Mouse (Mus musculus) inflammation-experienced regulatory T-cells, adult 16 weeks (primary cell): ENCODE data around the gene Fbxl16. TPM values are rescaled to one million over a fixed set of nuclear protein-coding genes. Genes with fewer than 3 reads are reported as not detected.

Experiments used
- polyA plus RNA-seq: library from polyadenylated mRNA; unstranded; fragments of 100-300 nt; shearing (Covaris generic); gene quantifications from one replicate; pipeline ENCODE4 v1.2.1, GENCODE M21; 2017

The Fbxl16 gene
- polyA plus RNA-seq, 1 experiment from 2014 or later = not detected

Other genes with a start within 250 kb of the Fbxl16 start
- gene Sox8, start 238.4 kb upstream of the Fbxl16 start, polyA plus RNA-seq = not detected
- gene Lmf1, start 230.0 kb upstream of the Fbxl16 start, polyA plus RNA-seq = 27.7 TPM
- gene Gng13, start 91.9 kb upstream of the Fbxl16 start, polyA plus RNA-seq = not detected
- 7.4 TPM for gene Chtf18, start 81.7 kb upstream of the Fbxl16 start, polyA plus RNA-seq
- gene Rpusd1, start 81.4 kb upstream of the Fbxl16 start, polyA plus RNA-seq = 18.0 TPM
- not detected for gene Mslnl, start 73.0 kb upstream of the Fbxl16 start, polyA plus RNA-seq
- not detected for gene Msln, start 54.7 kb upstream of the Fbxl16 start, polyA plus RNA-seq
- 32.2 TPM for gene Narfl, start 35.3 kb upstream of the Fbxl16 start, polyA plus RNA-seq
- gene Haghl, start 23.4 kb upstream of the Fbxl16 start, polyA plus RNA-seq = 59.1 TPM
- gene Ccdc78, start 22.5 kb upstream of the Fbxl16 start, polyA plus RNA-seq = 0.35 TPM
- gene Fam173a, start 16.2 kb upstream of the Fbxl16 start, polyA plus RNA-seq = 247 TPM
- gene AC134908.4, start 13.4 kb upstream of the Fbxl16 start, polyA plus RNA-seq = not detected
- gene Metrn, start 11.9 kb upstream of the Fbxl16 start, polyA plus RNA-seq = 15.2 TPM
- 54.5 TPM for gene Wdr24, start 14.5 kb downstream of the Fbxl16 start, polyA plus RNA-seq
- 46.5 TPM for gene Jmjd8, start 19.8 kb downstream of the Fbxl16 start, polyA plus RNA-seq
- gene Stub1, start 24.3 kb downstream of the Fbxl16 start, polyA plus RNA-seq = 123 TPM
- gene Rhbdl1, start 28.2 kb downstream of the Fbxl16 start, polyA plus RNA-seq = 0.80 TPM
- gene Gm20683, start 32.7 kb downstream of the Fbxl16 start, polyA plus RNA-seq = 0.59 TPM
- 49.6 TPM for gene Rhot2, start 35.8 kb downstream of the Fbxl16 start, polyA plus RNA-seq
- gene Wdr90, start 52.4 kb downstream of the Fbxl16 start, polyA plus RNA-seq = 9.9 TPM
- 6.3 TPM for gene Mcrip2, start 59.7 kb downstream of the Fbxl16 start, polyA plus RNA-seq
- gene Mettl26, start 66.0 kb downstream of the Fbxl16 start, polyA plus RNA-seq = 103 TPM
- 1.0 TPM for gene Wfikkn1, start 71.8 kb downstream of the Fbxl16 start, polyA plus RNA-seq
- gene Rab40c, start 110.6 kb downstream of the Fbxl16 start, polyA plus RNA-seq = 9.1 TPM
- gene Pigq, start 135.9 kb downstream of the Fbxl16 start, polyA plus RNA-seq = 76.3 TPM
- not detected for gene Nhlrc4, start 135.9 kb downstream of the Fbxl16 start, polyA plus RNA-seq
- not detected for gene A930017K11Rik, start 143.5 kb downstream of the Fbxl16 start, polyA plus RNA-seq
- 27.9 TPM for gene Capn15, start 176.7 kb downstream of the Fbxl16 start, polyA plus RNA-seq